Mouse (Mus musculus) MEL (cell line): ENCODE data around the gene Gm364. TPM values are rescaled to one million over a fixed set of nuclear protein-coding genes. Genes with fewer than 3 reads are reported as not detected.

Source experiments
- DNase-seq: peaks from one replicate; pipeline ENCODE4 v3.0.0; 2011; ENCODE audit warnings: low read depth, low spot score
- H3K27ac ChIP-seq: 2 replicates; pipeline ENCODE4 v1.5.1; 2012; ENCODE audit warnings: low read depth, mild to moderate bottlenecking, control low read depth, low read length, moderate library complexity; ENCODE audit not compliant: control insufficient read depth
- H3K27me3 ChIP-seq, 2 experiments: fragments of 150-350 bp in 1 of 2; sonication (generic) in 1 of 2; 2 replicates each; pipeline ENCODE4 v1.6.1; 2012; ENCODE audit warnings: low read length in 2 of 2, mild to moderate bottlenecking in 2 of 2, improper control_type of control experiment in 1 of 2, moderate library complexity in 1 of 2; ENCODE audit not compliant: insufficient read depth in 2 of 2, control insufficient read depth in 1 of 2
- H3K36me3 ChIP-seq, 2 experiments: 2 replicates each; pipeline ENCODE4 v1.6.1; 2012 to 2014; ENCODE audit warnings: low read length in 2 of 2, improper control_type of control experiment in 1 of 2, inconsistent platforms in 1 of 2, mild to moderate bottlenecking in 1 of 2; ENCODE audit not compliant: insufficient read depth in 2 of 2, control insufficient read depth in 1 of 2
- H3K4me1 ChIP-seq, 2 experiments: fragments of 150-350 bp in 1 of 2; sonication (generic) in 1 of 2; 2 replicates each; pipeline ENCODE4 v1.6.1; 2012; ENCODE audit warnings: low read length in 2 of 2, improper control_type of control experiment in 1 of 2, mild to moderate bottlenecking in 1 of 2; ENCODE audit not compliant: insufficient read depth in 2 of 2, control insufficient read depth in 1 of 2
- H3K4me3 ChIP-seq, 2 experiments: fragments of 150-350 bp in 1 of 2; sonication (generic) in 1 of 2; 2 replicates each; pipeline ENCODE4 v1.5.1; 2012; ENCODE audit warnings: low read depth in 2 of 2, low read length in 2 of 2, mild to moderate bottlenecking in 2 of 2, moderate library complexity in 2 of 2, control low read depth in 1 of 2, improper control_type of control experiment in 1 of 2; ENCODE audit not compliant: control insufficient read depth in 1 of 2, insufficient read depth in 1 of 2
- H3K79me2 ChIP-seq: 2 replicates; pipeline ENCODE4 v1.6.1; 2012; ENCODE audit warnings: mild to moderate bottlenecking, low read length, moderate library complexity; ENCODE audit not compliant: control insufficient read depth, poor library complexity, insufficient read depth
- H3K9ac ChIP-seq: 2 replicates; pipeline ENCODE4 v1.6.1; 2012; ENCODE audit warnings: low read depth, mild to moderate bottlenecking, control low read depth, low read length, moderate library complexity; ENCODE audit not compliant: control insufficient read depth, poor library complexity, severe bottlenecking
- H3K9me3 ChIP-seq: fragments of 150-350 bp; sonication (generic); replicated peaks from 2 replicates; pipeline ENCODE4 v1.6.1; 2012; ENCODE audit warnings: mild to moderate bottlenecking, low read length, improper control_type of control experiment, moderate library complexity; ENCODE audit not compliant: insufficient read depth
- BHLHE40 ChIP-seq: IDR thresholded peaks from 2 replicates; pipeline ENCODE4 v1.6.1; 2012; ENCODE audit warnings: low read depth, mild to moderate bottlenecking, inconsistent platforms, low read length, improper control_type of control experiment, borderline replicate concordance
- CTCF ChIP-seq, 3 experiments: IDR thresholded peaks in 2 of 3; conservative IDR thresholded peaks in 1 of 3; 2 replicates each; pipeline ENCODE4 v1.5.1; 2011 to 2012; ENCODE audit warnings: low read length in 3 of 3, low read depth in 2 of 3, mild to moderate bottlenecking in 2 of 3, improper control_type of control experiment in 1 of 3, inconsistent platforms in 1 of 3, mixed read lengths in 1 of 3, moderate library complexity in 1 of 3; ENCODE audit not compliant: control insufficient read depth in 1 of 3, insufficient read depth in 1 of 3, poor library complexity in 1 of 3, severe bottlenecking in 1 of 3
- E2F4 ChIP-seq: IDR thresholded peaks from 2 replicates; pipeline ENCODE4 v1.6.1; 2011; ENCODE audit warnings: low read depth, low read length, improper control_type of control experiment, borderline replicate concordance
- EP300 ChIP-seq, 2 experiments: IDR thresholded peaks; 2 replicates each; pipeline ENCODE4 v1.6.1; 2011; ENCODE audit warnings: improper control_type of control experiment in 2 of 2, low read length in 2 of 2, low read depth in 1 of 2, mild to moderate bottlenecking in 1 of 2
- ETS1 ChIP-seq: IDR thresholded peaks from 2 replicates; pipeline ENCODE4 v1.6.1; 2012; ENCODE audit warnings: low read depth, mild to moderate bottlenecking, inconsistent platforms, low read length, improper control_type of control experiment, moderate library complexity
- KAT2A ChIP-seq: conservative IDR thresholded peaks from 2 replicates; pipeline ENCODE4 v1.6.1; 2012; ENCODE audit warnings: low read depth, low read length, improper control_type of control experiment, inconsistent platforms
- MAZ ChIP-seq: IDR thresholded peaks from 2 replicates; pipeline ENCODE4 v1.6.1; 2012; ENCODE audit warnings: low read depth, mild to moderate bottlenecking, inconsistent platforms, low read length, improper control_type of control experiment
- MYB ChIP-seq: IDR thresholded peaks from 2 replicates; pipeline ENCODE4 v1.6.1; 2011; ENCODE audit warnings: mild to moderate bottlenecking, low read depth, low read length, improper control_type of control experiment
- MYC ChIP-seq: IDR thresholded peaks from 2 replicates; pipeline ENCODE4 v1.6.1; 2011; ENCODE audit warnings: low read depth, mild to moderate bottlenecking, low read length, improper control_type of control experiment, moderate library complexity
- NELFE ChIP-seq: IDR thresholded peaks from 2 replicates; pipeline ENCODE4 v1.6.1; 2011; ENCODE audit warnings: low read depth, low read length, improper control_type of control experiment
- POLR2A ChIP-seq, 2 experiments: IDR thresholded peaks; 2 replicates each; pipeline ENCODE4 v1.6.1; 2011 to 2012; ENCODE audit warnings: low read length in 2 of 2, mild to moderate bottlenecking in 2 of 2, control low read depth in 1 of 2, improper control_type of control experiment in 1 of 2, low read depth in 1 of 2, moderate library complexity in 1 of 2; ENCODE audit not compliant: control insufficient read depth in 1 of 2, insufficient read depth in 1 of 2, poor library complexity in 1 of 2
- POLR2AphosphoS2 ChIP-seq: IDR thresholded peaks from 2 replicates; pipeline ENCODE4 v1.6.1; 2011; ENCODE audit warnings: low read length, improper control_type of control experiment
- SIN3A ChIP-seq: IDR thresholded peaks from 2 replicates; pipeline ENCODE4 v1.6.1; 2012; ENCODE audit warnings: low read length, improper control_type of control experiment, inconsistent platforms
- TAL1 ChIP-seq: IDR thresholded peaks from 2 replicates; pipeline ENCODE4 v1.6.1; 2012; ENCODE audit warnings: mild to moderate bottlenecking, inconsistent platforms, low read length, moderate library complexity, mixed read lengths
- TCF12 ChIP-seq: IDR thresholded peaks from 2 replicates; pipeline ENCODE4 v1.6.1; 2014; ENCODE audit warnings: low read depth, mild to moderate bottlenecking, inconsistent platforms, low read length, improper control_type of control experiment, moderate library complexity
- ZC3H11A ChIP-seq: IDR thresholded peaks from 2 replicates; pipeline ENCODE4 v1.6.1; 2012; ENCODE audit warnings: low read depth, mild to moderate bottlenecking, inconsistent platforms, low read length, improper control_type of control experiment
- ZKSCAN1 ChIP-seq: IDR thresholded peaks from 2 replicates; pipeline ENCODE4 v1.6.1; 2012; ENCODE audit warnings: low read depth, mild to moderate bottlenecking, inconsistent platforms, low read length, improper control_type of control experiment, moderate library complexity
- ZMIZ1 ChIP-seq: IDR thresholded peaks from 2 replicates; pipeline ENCODE4 v1.6.1; 2012; ENCODE audit warnings: low read depth, mild to moderate bottlenecking, inconsistent platforms, low read length, improper control_type of control experiment, moderate library complexity
- polyA plus RNA-seq, 2 experiments: library from polyadenylated mRNA; stranded (reverse) in 1 of 2; unstranded in 1 of 2; fragments of >175 nt in 1 of 2; fragments of >200 nt in 1 of 2; gene quantifications; 2 replicates each; pipeline versions ENCODE4 v1.2.1 to v1.2.4; 2012; ENCODE audit warnings: low replicate concordance in 2 of 2, low read depth in 1 of 2; ENCODE audit not compliant: insufficient read length in 2 of 2, insufficient read depth in 1 of 2, missing spikeins in 1 of 2
- total RNA-seq: library from RNA; depleted of rRNA; stranded (reverse); fragments of 300-350 nt; gene quantifications from 2 replicates; pipeline ENCODE4 v1.2.3, GENCODE M21; 2012; rRNA removed

Gm364 gene
- total RNA-seq (not detected in 2 replicates), polyA plus RNA-seq (not detected)

- no peaks in the 10 kb centered on the region for H3K79me2 ChIP-seq
- DNase-seq: no peak
- no peaks in the 10 kb centered on the region for H3K27me3 ChIP-seq
- no peaks in the 10 kb centered on the region for H3K9me3 ChIP-seq
- no peaks in the 10 kb centered on the region for H3K36me3 ChIP-seq
- no peaks in the 10 kb centered on the region for H3K4me1 ChIP-seq
- TF ChIP-seq E2F4 (no peak), SIN3A (no peak), POLR2A (IDR thresholded peaks at IDR 0.05; ENCODE audit: control insufficient read depth in 1 of 2, insufficient read depth in 1 of 2, low read depth in 1 of 2, low read length in 2 of 2, poor library complexity in 1 of 2) (no peak), ZKSCAN1 (no peak), POLR2AphosphoS2 (no peak), KAT2A (no peak), MYC (no peak), MYB (no peak)
- H3K27ac ChIP-seq: no peak within 1 kb of the TSS
- H3K9ac ChIP-seq: no peak within 1 kb of the TSS
- no peak within 1 kb of the TSS for H3K4me3 ChIP-seq
Measured at GRCm38 (mm10) chrX:57408769-57409168, at the start of gene Gm364. Gm364 (plus strand) TSS chrX:57409154.

GRCm38 (mm10) chrX:57359316-57359715 is 49.6 kb upstream of the Gm364 start:
- TF ChIP-seq MAZ (no peak), ETS1 (no peak), ZC3H11A (no peak), CTCF (IDR thresholded peaks at IDR 0.05 in 2 of 3, conservative IDR thresholded peaks at IDR 0.05 in 1 of 3; ENCODE audit: control insufficient read depth in 1 of 3, insufficient read depth in 1 of 3, low read depth in 2 of 3, low read length in 3 of 3, poor library complexity in 1 of 3, severe bottlenecking in 1 of 3) (no peak)

GRCm38 (mm10) chrX:57364891-57365569 is 43.9 kb upstream of the Gm364 start:
- H3K27me3 ChIP-seq: no peaks in the 10 kb centered on the region
- DNase-seq: peak; percentile 43
- H3K79me2 ChIP-seq: no peaks in the 10 kb centered on the region
- no peaks in the 10 kb centered on the region; a peak in 1 of 4 replicates for H3K4me1 ChIP-seq
- no peaks in the 10 kb centered on the region; a peak in 1 of 4 replicates for H3K36me3 ChIP-seq
- no peak for TF ChIP-seq NELFE
- no peak for TF ChIP-seq BHLHE40
- peak in 1 of 2 experiments; percentile 59; a peak in 2 of 4 replicates for TF ChIP-seq EP300 (IDR thresholded peaks at IDR 0.05; ENCODE audit: low read depth in 1 of 2, low read length in 2 of 2)
- TF ChIP-seq TAL1: peak; percentile 32; the same call in 1 of the 2 replicates
- no peak for TF ChIP-seq ZMIZ1
- TF ChIP-seq TCF12: peak; percentile 73
- H3K27ac ChIP-seq: no peak overlapping the region
- no peak overlapping the region for H3K4me3 ChIP-seq
- no peaks in the 10 kb centered on the region for H3K9me3 ChIP-seq
- H3K9ac ChIP-seq: no peak overlapping the region

More at GRCm38 (mm10) chrX:57359316-57359715, 49.6 kb upstream of the Gm364 start:
- H3K27me3 ChIP-seq: no peaks in the 10 kb centered on the region
- H3K36me3 ChIP-seq: no peaks in the 10 kb centered on the region
- no peaks in the 10 kb centered on the region for H3K79me2 ChIP-seq
- DNase-seq: no peak
- H3K4me1 ChIP-seq: no peaks in the 10 kb centered on the region
- no peak overlapping the region for H3K4me3 ChIP-seq
- H3K9ac ChIP-seq: no peak overlapping the region
- no peaks in the 10 kb centered on the region for H3K9me3 ChIP-seq
- H3K27ac ChIP-seq: no peak overlapping the region
